Mouse (Mus musculus): ENCODE results near the gene Nosip. TPM values are rescaled to one million over a fixed set of nuclear protein-coding genes. Genes with fewer than 3 reads are reported as not detected.

Gene Nosip
- polyA plus RNA-seq, 1 experiment from 2014 or later: 58.0 TPM

DNA sequence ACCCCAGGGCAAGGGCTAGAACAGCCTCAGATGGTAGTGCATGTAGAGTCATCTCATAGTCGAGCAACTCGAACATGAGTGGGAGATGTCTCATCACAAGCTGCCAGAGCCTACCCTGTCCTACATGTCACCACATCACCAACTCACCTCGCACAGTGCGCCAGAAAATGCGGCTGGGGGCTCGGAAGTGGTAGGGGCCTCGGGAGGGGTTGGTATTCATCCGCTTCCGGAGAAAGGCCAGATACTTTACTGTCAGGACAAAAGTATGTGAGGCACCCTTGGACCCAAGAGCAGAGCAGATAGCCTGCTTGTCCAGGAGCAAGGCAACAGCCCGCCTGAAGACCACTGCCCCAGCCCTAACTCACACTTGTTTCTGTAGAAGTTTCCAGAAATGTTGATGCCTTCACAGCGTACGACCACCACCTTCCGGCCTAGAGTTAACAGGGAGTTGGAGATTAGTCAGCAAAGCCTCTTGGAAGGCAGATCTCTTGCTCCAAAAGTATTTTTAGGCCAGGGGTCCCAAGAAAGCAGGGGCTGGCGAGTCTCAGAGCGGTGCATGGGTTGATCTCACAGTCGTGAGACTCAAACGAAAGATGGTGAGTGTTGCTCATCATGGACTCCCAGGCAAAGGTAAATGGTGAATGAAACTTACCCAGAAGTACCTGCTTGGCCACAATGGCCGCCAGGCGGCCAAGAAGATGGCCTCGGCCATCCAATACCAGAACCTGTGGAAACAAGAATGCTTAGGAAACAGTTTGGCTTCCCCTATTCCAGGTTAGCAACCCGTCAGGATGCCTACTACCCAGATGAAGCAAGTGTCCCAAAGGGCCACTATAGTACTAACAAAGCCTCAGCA is 64.8 kb downstream of the Nosip start:
- Histone ChIP-seq H3K4me2 (peak overlapping the region; percentile 96), H3K27ac (peak overlapping the region; percentile 92), H3K4me3 (peak overlapping the region; percentile 92), H3K27me3 (no peaks in the 10 kb centered on the region), H3K4me1 (replicated peaks) (peaks cover 55% of the 10 kb centered on the region), H3K9ac (peak overlapping the region; percentile 99), H3K9me3 (no peaks in the 10 kb centered on the region), H3K36me3 (peaks cover 36% of the 10 kb centered on the region)
- 46% methylated on average over 21 of the region's 21 CpGs for WGBS
- ATAC-seq (ENCODE audit: low FRiP score): no peak

MicroRNA genes within 50 kb of the gene (microRNA counts, 519-probe panel; counts per million panel counts)
- microRNA mmu-miR-150: 3,308 counts per million, percentile 41 among the panel's probes with 10 or more counts

Small RNAs within 50 kb of the gene (microRNA-seq; reads per million reads assigned to microRNA genes)
- gene Mir150 (37.2 reads per million, percentile 37 among the genes with 10 or more reads in this experiment), gene Mir5121 (7.2 reads per million, percentile 20 among the genes with 10 or more reads in this experiment), gene Mir7054 (not detected)

Other genes with a start within 250 kb of the Nosip start
- 47.6 and 47.9 TPM in 2 replicates for gene Nup62, start 246.3 kb upstream of the Nosip start, polyA plus RNA-seq (2015; fragmentation: Nextera tagmentation; extraction: Ambion mirVana)
- gene Il4i1, start 246.0 kb upstream of the Nosip start, polyA plus RNA-seq (2015; fragmentation: Nextera tagmentation; extraction: Ambion mirVana): 1.6 and 1.7 TPM in 2 replicates
- 3.5 and 4.2 TPM in 2 replicates for gene Atf5, start 245.8 kb upstream of the Nosip start, polyA plus RNA-seq (2015; fragmentation: Nextera tagmentation; extraction: Ambion mirVana)
- gene Akt1s1, start 213.4 kb upstream of the Nosip start, polyA plus RNA-seq (2015; fragmentation: Nextera tagmentation; extraction: Ambion mirVana): 86.8 and 93.7 TPM in 2 replicates
- 108 and 112 TPM in 2 replicates for gene Tbc1d17, start 213.3 kb upstream of the Nosip start, polyA plus RNA-seq (2015; fragmentation: Nextera tagmentation; extraction: Ambion mirVana)
- gene Pnkp, start 205.3 kb upstream of the Nosip start, polyA plus RNA-seq (2015; fragmentation: Nextera tagmentation; extraction: Ambion mirVana): 34.1 and 35.8 TPM in 2 replicates
- gene Ptov1, start 192.6 kb upstream of the Nosip start, polyA plus RNA-seq (2015; fragmentation: Nextera tagmentation; extraction: Ambion mirVana): 495 and 503 TPM in 2 replicates
- 142 and 147 TPM in 2 replicates for gene Med25, start 169.7 kb upstream of the Nosip start, polyA plus RNA-seq (2015; fragmentation: Nextera tagmentation; extraction: Ambion mirVana)
- 19.3 and 19.8 TPM in 2 replicates for gene Fuz, start 166.3 kb upstream of the Nosip start, polyA plus RNA-seq (2015; fragmentation: Nextera tagmentation; extraction: Ambion mirVana)
- 105 and 108 TPM in 2 replicates for gene Ap2a1, start 132.9 kb upstream of the Nosip start, polyA plus RNA-seq (2015; fragmentation: Nextera tagmentation; extraction: Ambion mirVana)
- 0.17 TPM in 1 of 2 replicates, not detected in the other for gene Tsks, start 119.2 kb upstream of the Nosip start, polyA plus RNA-seq (2015; fragmentation: Nextera tagmentation; extraction: Ambion mirVana)
- 52.2 and 56.3 TPM in 2 replicates for gene Cpt1c, start 87.6 kb upstream of the Nosip start, polyA plus RNA-seq (2015; fragmentation: Nextera tagmentation; extraction: Ambion mirVana)
- 681 and 687 TPM in 2 replicates for gene Prmt1, start 75.9 kb upstream of the Nosip start, polyA plus RNA-seq (2015; fragmentation: Nextera tagmentation; extraction: Ambion mirVana)
- gene Irf3, start 64.8 kb upstream of the Nosip start, polyA plus RNA-seq (2015; fragmentation: Nextera tagmentation; extraction: Ambion mirVana): 66.7 and 68.3 TPM in 2 replicates
- gene Bcl2l12, start 63.7 kb upstream of the Nosip start, polyA plus RNA-seq (2015; fragmentation: Nextera tagmentation; extraction: Ambion mirVana): 16.2 and 19.7 TPM in 2 replicates
- gene Scaf1, start 46.1 kb upstream of the Nosip start, polyA plus RNA-seq (2015; fragmentation: Nextera tagmentation; extraction: Ambion mirVana): 42.4 and 45.2 TPM in 2 replicates
- 11.5 and 15.4 TPM in 2 replicates for gene Rras, start 44.5 kb upstream of the Nosip start, polyA plus RNA-seq (2015; fragmentation: Nextera tagmentation; extraction: Ambion mirVana)
- 13.8 and 14.5 TPM in 2 replicates for gene Prr12, start 9.5 kb upstream of the Nosip start, polyA plus RNA-seq (2015; fragmentation: Nextera tagmentation; extraction: Ambion mirVana)
- gene Prrg2, start 248 bp downstream of the Nosip start, polyA plus RNA-seq (2015; fragmentation: Nextera tagmentation; extraction: Ambion mirVana): 14.8 and 17.1 TPM in 2 replicates
- gene Rcn3, start 29.8 kb downstream of the Nosip start, polyA plus RNA-seq (2015; fragmentation: Nextera tagmentation; extraction: Ambion mirVana): 93.8 and 103 TPM in 2 replicates
- 26.9 and 28.3 TPM in 2 replicates for gene Fcgrt, start 41.4 kb downstream of the Nosip start, polyA plus RNA-seq (2015; fragmentation: Nextera tagmentation; extraction: Ambion mirVana)
- 994 and 999 TPM in 2 replicates for gene Rps11, start 62.0 kb downstream of the Nosip start, polyA plus RNA-seq (2015; fragmentation: Nextera tagmentation; extraction: Ambion mirVana)
- 770 and 846 TPM in 2 replicates for gene Rpl13a, start 66.3 kb downstream of the Nosip start, polyA plus RNA-seq (2015; fragmentation: Nextera tagmentation; extraction: Ambion mirVana)
- 0.14 TPM in 1 of 2 replicates, not detected in the other for gene Gm45713, start 73.8 kb downstream of the Nosip start, polyA plus RNA-seq (2015; fragmentation: Nextera tagmentation; extraction: Ambion mirVana)
- gene Flt3l, start 74.0 kb downstream of the Nosip start, polyA plus RNA-seq (2015; fragmentation: Nextera tagmentation; extraction: Ambion mirVana): 1.4 and 1.6 TPM in 2 replicates
- gene Pih1d1, start 91.9 kb downstream of the Nosip start, polyA plus RNA-seq (2015; fragmentation: Nextera tagmentation; extraction: Ambion mirVana): 85.6 and 94.4 TPM in 2 replicates
- 23.7 and 24.5 TPM in 2 replicates for gene Aldh16a1, start 92.2 kb downstream of the Nosip start, polyA plus RNA-seq (2015; fragmentation: Nextera tagmentation; extraction: Ambion mirVana)
- 0.42 and 0.62 TPM in 2 replicates for gene Slc17a7, start 101.5 kb downstream of the Nosip start, polyA plus RNA-seq (2015; fragmentation: Nextera tagmentation; extraction: Ambion mirVana)
- gene Gfy, start 117.1 kb downstream of the Nosip start, polyA plus RNA-seq (2015; fragmentation: Nextera tagmentation; extraction: Ambion mirVana): not detected in 2 replicates
- 0.66 TPM in 1 of 2 replicates, not detected in the other for gene Pth2, start 118.6 kb downstream of the Nosip start, polyA plus RNA-seq (2015; fragmentation: Nextera tagmentation; extraction: Ambion mirVana)
- 0.49 and 0.54 TPM in 2 replicates for gene Ccdc155, start 142.5 kb downstream of the Nosip start, polyA plus RNA-seq (2015; fragmentation: Nextera tagmentation; extraction: Ambion mirVana)
- 5.6 and 5.7 TPM in 2 replicates for gene Dkkl1, start 149.7 kb downstream of the Nosip start, polyA plus RNA-seq (2015; fragmentation: Nextera tagmentation; extraction: Ambion mirVana)
- gene Tead2, start 153.3 kb downstream of the Nosip start, polyA plus RNA-seq (2015; fragmentation: Nextera tagmentation; extraction: Ambion mirVana): 78.6 and 79.2 TPM in 2 replicates
- gene Cd37, start 176.7 kb downstream of the Nosip start, polyA plus RNA-seq (2015; fragmentation: Nextera tagmentation; extraction: Ambion mirVana): 0.96 and 1.7 TPM in 2 replicates
- 0.18 and 0.38 TPM in 2 replicates for gene Slc6a16, start 178.7 kb downstream of the Nosip start, polyA plus RNA-seq (2015; fragmentation: Nextera tagmentation; extraction: Ambion mirVana)
- gene Slc6a21, start 215.1 kb downstream of the Nosip start, polyA plus RNA-seq (2015; fragmentation: Nextera tagmentation; extraction: Ambion mirVana): not detected in 2 replicates

Data from hindbrain, embryonic 13.5 days (tissue).